Mouse (Mus musculus): ENCODE measurements around the gene Chn2. TPM values are rescaled to one million over a fixed set of nuclear protein-coding genes. Genes with fewer than 3 reads are reported as not detected.
"Not testable (repeated sequence)": the region's sequence is repeated elsewhere in the genome, so short reads cannot be mapped to it uniquely, and the experiment has no call there.

Chn2 gene
- total RNA-seq, 2 experiments from 2014 or later, result 22.9 to 24.9 TPM

GRCm38 (mm10) chr6:54142848-54143651 is 103.7 kb downstream of the Chn2 start:
- no peak for DNase-seq (ENCODE audit: extremely low spot score in 1 of 2, low spot score in 1 of 2)

DNA sequence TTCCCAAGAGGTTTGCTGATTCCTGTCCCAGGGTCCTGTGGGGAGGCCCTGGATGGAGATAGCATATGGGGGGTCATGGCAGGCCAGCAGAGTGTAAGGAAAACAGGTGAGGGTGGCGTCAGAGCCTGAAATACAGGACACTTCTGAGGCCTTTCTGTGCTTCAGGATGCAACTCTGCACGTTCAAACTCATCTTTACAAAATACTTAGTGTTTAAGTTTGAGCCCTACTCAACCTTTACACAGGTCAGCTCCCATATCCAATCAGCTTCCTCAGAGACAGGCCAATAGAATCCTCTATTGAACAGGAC is 104.3 kb downstream of the Chn2 start:
- DNase-seq (ENCODE audit: extremely low spot score in 1 of 2, low spot score in 1 of 2), result no peak

- no peak for DNase-seq (ENCODE audit: extremely low spot score in 1 of 2, low spot score in 1 of 2)
These were observed 109.6 kb downstream of the Chn2 start for GRCm38 (mm10) chr6:54148844-54149526.

- DNase-seq (ENCODE audit: extremely low spot score in 1 of 2, low spot score in 1 of 2), result no peak
These were observed 111.5 kb downstream of the Chn2 start for GRCm38 (mm10) chr6:54150821-54151220.

DNA sequence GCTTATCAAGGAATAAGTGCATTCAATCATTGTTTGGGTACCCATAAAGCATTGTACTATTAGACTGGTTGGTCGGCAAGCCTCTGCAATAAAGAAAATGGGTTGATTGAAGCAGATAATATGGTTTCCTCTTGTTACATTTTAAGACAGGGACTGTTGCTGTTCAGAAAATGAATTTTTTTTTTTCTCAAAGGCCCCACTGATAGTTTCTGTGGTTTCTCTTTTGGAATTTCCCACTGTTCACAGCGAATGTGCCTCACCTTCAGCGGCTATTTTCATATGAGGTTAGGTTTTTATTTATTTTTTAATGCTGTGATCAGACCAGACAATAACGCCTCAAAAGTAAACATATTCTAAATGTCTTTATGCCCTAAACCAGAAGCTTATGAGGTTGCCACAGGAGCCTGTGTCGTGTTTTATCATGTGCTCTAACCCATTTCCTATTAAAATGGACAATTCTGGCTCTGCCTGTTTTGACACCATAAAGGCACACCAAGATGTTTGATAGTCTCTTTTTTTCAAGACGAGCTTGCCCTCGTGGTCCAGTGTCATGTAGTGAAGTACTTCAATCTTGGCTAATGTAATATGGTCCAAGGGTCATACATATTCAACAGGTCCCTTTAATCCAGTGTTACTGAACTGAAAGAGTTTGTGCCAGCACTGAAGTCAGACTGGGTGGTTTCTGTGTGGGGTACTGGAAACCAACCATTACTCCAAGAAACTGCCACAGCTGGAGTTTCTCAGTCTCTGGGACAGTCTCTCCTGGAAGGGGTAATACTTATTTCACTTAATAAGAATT is 112.3 kb downstream of the Chn2 start:
- no peak for DNase-seq (ENCODE audit: extremely low spot score in 1 of 2, low spot score in 1 of 2)

DNA sequence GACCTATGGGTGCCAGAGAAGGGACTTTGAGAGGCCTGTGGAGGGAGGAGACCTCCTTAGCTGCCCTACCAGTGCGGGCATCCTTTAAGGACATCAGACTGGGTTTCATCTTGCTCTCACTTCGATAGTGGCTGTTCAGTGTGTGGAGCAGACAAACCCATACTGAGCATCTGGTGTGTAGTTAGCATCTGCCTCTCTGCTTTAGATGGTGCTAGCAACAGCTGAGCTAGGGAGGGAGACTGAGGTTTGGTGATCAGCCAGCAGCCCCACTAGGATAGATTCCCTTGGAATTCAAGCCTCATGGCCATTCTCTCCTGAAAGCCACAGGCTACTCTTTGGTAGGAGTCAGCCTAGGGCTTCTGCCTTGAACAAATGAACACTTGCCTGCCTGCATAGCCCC is 117.7 kb downstream of the Chn2 start:
- DNase-seq (ENCODE audit: extremely low spot score in 1 of 2, low spot score in 1 of 2), result no peak

DNA sequence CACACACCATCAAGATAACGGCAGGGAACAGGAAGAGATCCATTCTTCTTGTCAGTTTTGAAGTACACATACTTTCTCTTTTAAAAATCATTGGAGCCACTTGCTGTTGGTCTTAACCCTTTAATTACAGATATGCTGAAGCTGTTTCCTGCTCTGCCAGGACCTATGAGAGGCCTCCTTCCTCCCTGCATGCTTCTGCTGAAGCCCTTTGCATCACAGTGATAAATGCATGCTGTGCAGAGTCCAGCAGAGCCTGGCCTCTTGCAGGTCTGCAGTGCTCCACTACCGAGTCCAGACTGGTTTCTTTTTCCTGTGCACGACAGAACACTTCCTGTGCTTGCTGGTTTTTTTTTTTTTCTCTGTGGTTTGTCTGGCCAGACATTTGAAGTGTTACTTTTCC is 119.0 kb downstream of the Chn2 start:
- DNase-seq (ENCODE audit: extremely low spot score in 1 of 2, low spot score in 1 of 2), result no peak

DNA sequence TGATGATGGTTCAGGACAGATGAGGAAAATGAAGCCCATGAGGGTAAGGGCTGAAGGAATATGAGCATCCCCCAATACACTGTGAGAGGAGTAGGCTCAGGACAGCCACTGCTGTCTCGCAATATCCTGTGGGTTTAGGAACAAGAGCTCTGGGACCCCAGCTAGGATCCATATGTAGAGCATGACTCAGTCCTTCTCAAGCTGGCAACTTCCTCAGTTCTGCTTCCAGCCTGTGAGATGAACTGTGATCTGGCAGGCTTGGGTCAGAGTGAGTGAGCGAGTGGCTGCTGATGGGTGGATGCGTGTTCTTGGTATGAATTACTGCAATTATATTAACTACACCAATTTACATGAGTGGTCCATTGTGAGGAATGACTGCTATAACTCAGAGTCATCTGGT is 121.3 kb downstream of the Chn2 start:
- no peak for DNase-seq (ENCODE audit: extremely low spot score in 1 of 2, low spot score in 1 of 2)

DNA sequence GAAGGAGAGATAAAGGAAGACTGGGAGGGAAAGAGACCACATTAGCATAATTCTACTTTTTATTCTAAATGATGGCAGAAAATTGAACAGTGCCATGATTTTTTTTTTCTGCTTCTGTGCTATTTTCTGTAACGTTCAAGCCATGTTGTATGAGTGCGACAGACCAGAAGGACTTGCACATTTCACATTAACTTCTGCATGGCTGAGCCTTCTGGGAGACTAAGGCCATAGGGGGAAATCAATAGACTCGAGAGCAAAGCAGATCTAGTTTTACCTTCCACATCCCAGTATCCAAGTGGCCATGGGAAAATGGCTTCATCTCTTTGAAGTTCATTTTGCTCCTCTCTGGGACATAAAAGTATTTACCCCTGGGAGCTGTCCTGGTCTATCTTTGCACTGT is 121.9 kb downstream of the Chn2 start:
- no peak for DNase-seq (ENCODE audit: extremely low spot score in 1 of 2, low spot score in 1 of 2)

DNA sequence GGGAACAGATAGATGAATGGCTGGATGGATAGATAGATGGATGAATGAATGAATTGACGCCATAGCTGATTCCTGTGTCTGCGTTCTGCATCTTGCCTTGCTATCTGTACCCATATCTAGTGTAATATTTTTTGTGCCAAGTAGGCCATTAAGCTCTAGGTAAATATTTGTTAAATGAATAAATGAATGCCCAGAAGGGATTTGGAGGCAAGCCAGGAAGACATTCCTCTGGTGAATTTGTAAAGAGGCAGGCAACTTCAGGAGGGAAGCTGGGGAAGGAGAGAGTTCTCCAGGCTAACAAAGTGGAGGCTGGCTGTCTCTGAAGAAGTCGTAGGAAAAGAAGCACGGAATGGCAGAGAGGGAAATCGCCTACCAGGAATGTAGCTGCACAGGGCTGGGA is 123.0 kb downstream of the Chn2 start:
- no peak for DNase-seq (ENCODE audit: extremely low spot score in 1 of 2, low spot score in 1 of 2)

DNA sequence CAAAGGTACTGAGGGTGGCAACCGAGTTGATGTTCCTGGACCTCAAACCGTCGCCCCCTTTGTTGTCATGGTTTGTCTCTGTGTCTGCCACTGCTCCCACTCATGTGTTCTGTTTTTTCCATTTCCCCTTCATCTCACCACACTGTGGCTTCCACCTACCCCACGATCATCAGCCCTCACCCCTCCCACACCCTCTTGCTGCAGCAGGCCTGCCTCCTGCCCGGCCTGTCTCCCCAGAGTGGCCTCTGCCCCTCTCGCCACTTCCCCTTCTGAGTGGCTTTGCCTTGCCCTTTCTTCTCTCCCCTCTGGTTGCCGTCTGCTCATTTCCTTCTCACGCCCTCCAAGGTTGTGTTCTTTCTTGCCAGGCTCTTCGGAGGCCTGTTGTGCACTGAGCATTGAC is 123.4 kb downstream of the Chn2 start:
- no peak for DNase-seq (ENCODE audit: extremely low spot score in 1 of 2, low spot score in 1 of 2)

- DNase-seq (ENCODE audit: extremely low spot score in 1 of 2, low spot score in 1 of 2), result no peak
These were observed 124.3 kb downstream of the Chn2 start for GRCm38 (mm10) chr6:54163702-54164101.

GRCm38 (mm10) chr6:54164777-54165176 is 125.4 kb downstream of the Chn2 start:
- peak in 1 of 2 experiments; percentile 46 for DNase-seq (ENCODE audit: extremely low spot score in 1 of 2, low spot score in 1 of 2)

- DNase-seq (ENCODE audit: extremely low spot score in 1 of 2, low spot score in 1 of 2), result no peak
These were observed 125.9 kb downstream of the Chn2 start for GRCm38 (mm10) chr6:54165246-54165645.

GRCm38 (mm10) chr6:54165863-54166262 is 126.5 kb downstream of the Chn2 start:
- no peak for DNase-seq (ENCODE audit: extremely low spot score in 1 of 2, low spot score in 1 of 2)

DNA sequence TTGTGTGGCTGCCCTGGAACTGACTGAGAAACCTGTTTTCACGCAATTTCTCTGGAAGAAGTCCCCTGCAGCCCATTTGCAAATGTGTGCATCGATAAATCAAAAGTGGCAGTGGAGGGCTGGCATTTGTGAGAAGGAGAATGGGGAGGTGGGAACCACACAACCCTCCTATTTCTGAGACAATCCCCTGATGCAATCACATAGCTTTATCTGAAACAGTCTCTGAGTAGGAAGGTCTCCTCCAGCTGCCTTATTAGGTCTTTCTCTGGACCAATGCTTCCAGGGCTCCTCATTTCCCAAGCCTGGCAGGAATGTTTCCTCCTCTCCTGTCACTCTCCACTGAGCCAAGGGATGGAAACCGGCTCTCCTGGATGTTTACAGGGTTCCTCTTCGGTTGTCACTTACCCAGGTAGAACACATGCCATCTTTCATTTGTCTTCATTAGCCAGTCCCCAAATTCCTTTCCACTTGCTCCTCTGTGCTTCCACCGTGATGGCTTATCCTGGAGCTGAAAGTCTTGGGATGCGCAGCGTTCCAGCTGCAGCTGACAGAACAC is 127.7 kb downstream of the Chn2 start:
- no peak for DNase-seq (ENCODE audit: extremely low spot score in 1 of 2, low spot score in 1 of 2)

DNA sequence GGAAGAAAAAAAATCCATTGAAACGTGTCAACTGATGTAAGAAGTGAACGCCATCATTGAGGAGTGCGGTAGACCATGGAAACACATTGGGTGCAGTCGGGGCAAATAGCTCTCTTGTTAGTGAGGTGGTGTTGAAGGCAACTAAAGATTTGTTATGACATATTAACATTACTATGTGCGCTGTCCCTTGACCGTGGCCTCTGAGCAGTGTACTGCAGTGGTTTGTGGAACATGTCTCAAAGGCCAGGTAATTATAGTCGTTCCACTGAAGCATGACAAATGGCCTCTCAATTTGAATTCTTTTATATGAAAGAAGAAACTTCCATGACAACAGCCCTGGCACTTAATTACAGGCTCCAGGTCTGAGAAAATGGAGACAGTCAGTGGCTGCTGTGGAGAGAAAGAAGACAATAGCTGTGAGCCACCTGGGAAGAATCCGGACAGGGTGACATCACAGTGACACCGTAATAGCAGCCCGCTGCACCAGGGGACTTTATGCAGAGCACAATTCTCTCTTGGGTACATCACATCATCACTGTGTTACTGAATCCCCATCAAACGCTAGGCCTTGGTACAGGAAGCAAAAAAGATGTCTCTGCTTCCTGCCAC is 131.0 kb downstream of the Chn2 start:
- no peak for DNase-seq (ENCODE audit: extremely low spot score in 1 of 2, low spot score in 1 of 2)

DNA sequence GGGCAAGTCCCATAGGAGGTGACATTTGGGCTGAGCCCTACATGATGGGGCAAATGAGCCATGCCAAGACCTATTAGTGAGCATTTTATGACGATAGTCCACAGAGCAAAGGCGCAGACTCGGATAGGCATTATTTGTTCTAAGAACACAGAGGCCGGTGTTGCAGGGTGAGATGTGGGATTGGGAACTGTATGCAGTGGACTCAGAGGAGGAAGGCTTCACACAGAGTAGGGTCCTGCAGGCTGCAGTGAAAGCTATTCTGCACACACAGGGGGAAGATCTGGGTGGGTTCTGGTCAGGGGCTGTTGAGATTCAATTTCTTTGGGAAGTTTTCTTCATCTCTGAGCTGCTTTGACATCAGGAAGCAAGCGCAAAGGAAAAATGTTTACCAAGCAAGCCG is 132.0 kb downstream of the Chn2 start:
- no peak for DNase-seq (ENCODE audit: extremely low spot score in 1 of 2, low spot score in 1 of 2)

- DNase-seq (ENCODE audit: extremely low spot score in 1 of 2, low spot score in 1 of 2), result no peak
These were observed 136.3 kb downstream of the Chn2 start for GRCm38 (mm10) chr6:54175473-54176215.

GRCm38 (mm10) chr6:54177081-54177480 is 137.7 kb downstream of the Chn2 start:
- not testable (repeated sequence) for DNase-seq (ENCODE audit: extremely low spot score in 1 of 2, low spot score in 1 of 2)

Data from layer of hippocampus, postnatal 25 days (tissue).